Mouse (Mus musculus): ENCODE measurements around the gene Rin1. TPM values are rescaled to one million over a fixed set of nuclear protein-coding genes. Genes with fewer than 3 reads are reported as not detected.
"Not testable (repeated sequence)": the region's sequence is repeated elsewhere in the genome, so short reads cannot be mapped to it uniquely, and the experiment has no call there.

Gene Rin1
- polyA plus RNA-seq (2016; fragmentation: Nextera tagmentation; extraction: Ambion mirVana): 2.0 and 2.5 TPM in 2 replicates

DNA sequence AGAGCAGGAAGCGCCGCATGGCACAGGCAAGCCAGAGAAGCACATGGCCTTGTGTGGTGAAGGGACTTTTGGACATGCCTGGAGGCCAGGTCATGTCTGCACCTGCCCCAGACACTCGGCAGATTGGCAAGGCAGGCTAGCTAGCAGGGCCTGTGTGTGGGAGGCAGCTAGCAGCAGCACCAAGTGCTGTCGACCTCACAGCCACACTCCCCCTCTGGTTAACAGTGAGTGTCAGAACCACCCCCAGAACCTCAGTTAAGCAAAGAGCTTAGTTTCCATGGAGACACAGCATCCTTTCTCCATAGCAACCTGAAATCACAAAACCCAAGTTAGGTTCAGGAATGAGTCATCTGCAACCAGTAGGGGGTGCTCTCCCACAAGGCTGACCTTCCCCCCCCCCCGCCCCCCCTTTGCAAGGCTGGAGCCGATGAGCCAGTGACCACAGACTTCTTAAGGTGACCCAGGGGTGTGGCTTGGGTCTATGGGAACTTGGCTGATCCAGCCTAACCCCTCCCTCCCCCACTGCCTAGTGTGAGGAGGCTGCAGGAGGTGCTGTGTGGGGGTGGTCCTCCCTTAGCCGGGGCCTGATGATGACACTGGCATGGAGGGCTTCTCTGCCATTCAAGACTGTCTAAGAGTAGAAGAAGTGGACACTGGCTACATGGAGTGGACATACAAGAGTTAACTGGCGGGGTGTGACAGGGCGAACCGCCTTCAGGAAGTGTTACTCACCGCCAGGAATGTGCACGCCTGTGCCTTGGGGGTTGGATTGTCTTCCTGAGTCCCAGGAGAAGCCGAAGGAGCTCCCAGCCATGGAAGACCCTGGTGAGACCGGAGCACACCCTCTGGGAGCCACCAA is at the start of gene Rin1:
TSS of gene Rin1 (plus strand) at position 435 of the 859 bp plus-strand sequence.
- Histone ChIP-seq H3K9ac (0 out of 2 replicates have a peak within 1 kb of the TSS, but pooled peaks have one; percentile 13), H3K9me3 (no peaks in the 10 kb centered on the region), H3K36me3 (peaks cover 44% of the 10 kb centered on the region), H3K4me3 (no peak within 1 kb of the TSS; the same call in 1 of the 2 replicates), H3K27me3 (replicated peaks) (peaks cover 42% of the 10 kb centered on the region), H3K27ac (no peak within 1 kb of the TSS), H3K4me2 (replicated peaks) (peak within 1 kb of the TSS; percentile 24), H3K4me1 (peaks cover 14% of the 10 kb centered on the region)
- ATAC-seq (ENCODE audit: low FRiP score, low read depth): peak; percentile 31
- WGBS: 21% methylated on average over 14 of the region's 14 CpGs

DNA sequence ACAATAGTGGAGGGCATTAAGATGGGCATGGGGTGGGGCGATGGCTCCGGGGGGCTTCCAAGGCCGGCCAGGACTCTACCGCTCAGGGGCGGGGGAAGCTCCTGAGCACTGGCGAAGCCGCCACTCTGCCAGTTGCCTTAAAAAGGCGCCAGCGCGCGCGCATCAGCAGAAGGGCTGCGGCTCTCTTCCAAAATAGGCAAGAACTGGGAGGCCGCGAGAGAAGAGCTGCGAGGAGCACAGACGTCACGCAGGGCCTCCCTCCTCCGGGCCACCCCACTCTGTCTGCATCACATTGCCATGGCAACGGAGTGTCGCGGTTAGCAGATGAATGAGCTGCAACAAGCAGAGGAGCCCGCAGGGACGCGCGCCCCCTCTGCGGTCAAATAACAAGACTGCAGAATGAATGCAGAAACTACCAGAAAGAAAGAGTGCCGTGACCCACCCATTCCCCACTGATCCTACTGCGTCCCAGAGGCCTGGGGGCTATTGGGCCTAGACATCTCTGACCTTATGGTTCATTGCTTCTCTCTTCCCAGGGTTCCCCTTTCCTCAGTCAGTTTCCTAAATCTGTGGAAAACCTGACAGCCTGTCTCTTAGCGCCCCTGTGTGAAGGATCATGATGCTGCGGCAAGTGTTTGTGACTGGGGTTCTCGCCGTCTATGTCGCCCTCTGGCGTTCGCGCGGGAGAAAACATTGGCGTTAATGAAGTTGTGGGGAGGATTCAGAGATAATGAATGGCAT is 48.4 kb upstream of the Rin1 start:
- Histone ChIP-seq H3K9ac (peak overlapping the region; percentile 58; the same call in 1 of the 2 replicates), H3K9me3 (no peaks in the 10 kb centered on the region), H3K4me2 (replicated peaks) (peak overlapping the region; percentile 77), H3K4me3 (peak overlapping the region; percentile 32), H3K27me3 (replicated peaks) (peaks cover 12% of the 10 kb centered on the region), H3K27ac (peak overlapping the region; percentile 74), H3K36me3 (no peaks in the 10 kb centered on the region), H3K4me1 (peaks cover 8% of the 10 kb centered on the region)
- WGBS: under 1% methylated on average over 39 of the region's 39 CpGs
- peak; percentile 96 for ATAC-seq (ENCODE audit: low FRiP score, low read depth)

GRCm38 (mm10) chr19:5003644-5004043 is 46.6 kb upstream of the Rin1 start:
- H3K27ac ChIP-seq; H3K4me2 ChIP-seq (replicated peaks); H3K9ac ChIP-seq; ATAC-seq (ENCODE audit: low FRiP score, low read depth); H3K4me1 ChIP-seq; H3K27me3 ChIP-seq (replicated peaks); H3K36me3 ChIP-seq; H3K9me3 ChIP-seq; H3K4me3 ChIP-seq: not testable (repeated sequence)
- 64% methylated on average over 2 of the region's 2 CpGs for WGBS

- H3K4me1 ChIP-seq: peaks cover 8% of the 10 kb centered on the region
- H3K9ac ChIP-seq: no peak overlapping the region
- 70% methylated on average over 4 of the region's 4 CpGs for WGBS
- H3K4me3 ChIP-seq: no peak overlapping the region
- no peaks in the 10 kb centered on the region for H3K27me3 ChIP-seq (replicated peaks)
- no peaks in the 10 kb centered on the region for H3K36me3 ChIP-seq
- no peaks in the 10 kb centered on the region for H3K9me3 ChIP-seq
- no peak overlapping the region for H3K27ac ChIP-seq
- H3K4me2 ChIP-seq (replicated peaks): no peak overlapping the region
- ATAC-seq (ENCODE audit: low FRiP score, low read depth): no peak
Observed at GRCm38 (mm10) chr19:5004925-5005324, 45.4 kb upstream of the Rin1 start.

- Histone ChIP-seq H3K9ac (no peak overlapping the region), H3K4me3 (no peak overlapping the region), H3K9me3 (no peaks in the 10 kb centered on the region), H3K27ac (no peak overlapping the region), H3K4me2 (replicated peaks) (no peak overlapping the region), H3K27me3 (replicated peaks) (no peaks in the 10 kb centered on the region), H3K4me1 (no peaks in the 10 kb centered on the region), H3K36me3 (no peaks in the 10 kb centered on the region)
- 71% methylated on average over 8 of the region's 8 CpGs for WGBS
- ATAC-seq (ENCODE audit: low FRiP score, low read depth): no peak
Observed at GRCm38 (mm10) chr19:5013138-5013537, 37.1 kb upstream of the Rin1 start.

DNA sequence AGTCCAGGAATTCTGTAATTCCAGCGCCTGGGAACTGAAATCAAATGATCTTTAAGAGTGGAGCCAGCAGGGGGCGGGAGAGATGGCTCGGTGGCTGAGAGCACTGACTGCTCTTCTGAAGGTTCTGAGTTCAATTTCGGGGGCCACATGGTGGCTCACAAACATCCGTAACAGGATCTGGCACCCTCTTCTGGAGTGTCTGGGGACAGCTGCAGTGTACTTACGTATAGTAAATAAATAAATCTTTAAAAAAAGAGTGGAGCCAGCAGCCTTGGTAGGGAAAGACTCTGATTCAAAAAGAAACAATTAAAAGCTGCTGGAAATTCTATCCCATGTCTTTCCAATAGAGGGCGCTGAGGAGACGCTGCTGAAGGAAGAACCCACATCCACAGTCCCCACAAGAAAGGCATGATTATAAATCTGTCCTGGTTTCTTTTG is 35.3 kb upstream of the Rin1 start:
- WGBS: 16% methylated on average over 8 of the region's 8 CpGs
- Histone ChIP-seq H3K27me3 (replicated peaks) (no peaks in the 10 kb centered on the region), H3K27ac (no peak overlapping the region), H3K9ac (no peak overlapping the region), H3K9me3 (no peaks in the 10 kb centered on the region), H3K4me3 (no peak overlapping the region), H3K36me3 (no peaks in the 10 kb centered on the region), H3K4me2 (replicated peaks) (no peak overlapping the region), H3K4me1 (no peaks in the 10 kb centered on the region)
- ATAC-seq (ENCODE audit: low FRiP score, low read depth): no peak

DNA sequence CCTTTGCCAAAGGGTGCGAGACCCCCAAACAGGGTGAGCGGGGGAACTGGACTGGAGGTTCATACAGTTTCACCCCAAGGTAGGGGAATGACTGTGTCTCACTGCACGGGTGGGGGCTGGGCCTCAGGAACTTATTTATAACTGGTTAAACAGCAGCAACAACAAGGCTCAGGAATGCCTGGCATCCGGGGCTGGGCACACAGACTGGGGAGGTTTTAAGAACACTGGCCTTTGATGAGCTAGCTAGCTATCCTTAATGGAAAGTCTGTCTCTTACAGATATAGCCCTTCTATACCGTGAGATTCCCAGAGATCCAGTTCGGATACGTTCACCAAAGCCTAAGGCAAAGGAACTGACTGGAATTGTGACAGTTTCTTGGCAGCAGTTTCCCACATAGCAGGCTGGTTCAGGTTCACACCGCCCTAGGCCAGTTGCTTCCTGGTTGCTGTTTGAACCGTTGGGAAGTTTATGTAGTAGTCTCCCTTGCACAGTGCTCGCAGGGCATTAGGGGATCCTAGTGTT is 34.0 kb upstream of the Rin1 start:
- Histone ChIP-seq H3K27me3 (replicated peaks) (no peaks in the 10 kb centered on the region), H3K27ac (no peak overlapping the region), H3K36me3 (no peaks in the 10 kb centered on the region), H3K4me2 (replicated peaks) (peak overlapping the region; percentile 12; the same call in 1 of the 2 replicates), H3K9ac (no peak overlapping the region), H3K9me3 (no peaks in the 10 kb centered on the region), H3K4me3 (no peak overlapping the region), H3K4me1 (no peaks in the 10 kb centered on the region)
- no peak for ATAC-seq (ENCODE audit: low FRiP score, low read depth)
- WGBS: 42% methylated on average over 10 of the region's 10 CpGs

DNA sequence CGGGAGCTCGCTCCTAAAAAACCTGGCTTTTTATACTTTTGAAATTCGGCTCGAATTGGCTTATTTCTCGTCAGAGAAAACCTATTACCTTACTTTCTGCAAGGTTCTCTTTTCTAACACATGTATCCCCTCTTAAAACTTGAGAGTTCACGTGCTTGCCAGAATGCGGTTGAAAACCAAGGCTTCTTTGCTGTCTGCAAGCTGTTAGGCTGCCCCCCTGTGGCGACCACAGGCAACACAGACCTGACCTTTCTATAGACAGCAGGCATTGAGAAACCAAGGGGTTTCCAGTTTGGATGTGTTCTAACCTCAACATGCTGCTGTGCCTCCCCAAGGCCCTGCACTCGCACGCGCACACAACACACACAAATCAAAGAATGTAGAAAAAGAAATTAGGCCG is 33.5 kb upstream of the Rin1 start:
- 24% methylated on average over 12 of the region's 12 CpGs for WGBS
- peak overlapping the region; percentile 12; the same call in 1 of the 2 replicates for H3K4me2 ChIP-seq (replicated peaks)

GRCm38 (mm10) chr19:5017611-5018010 is 32.7 kb upstream of the Rin1 start:
- Histone ChIP-seq H3K9ac (no peak overlapping the region), H3K27ac (no peak overlapping the region), H3K36me3 (no peaks in the 10 kb centered on the region), H3K4me2 (replicated peaks) (no peak overlapping the region), H3K4me1 (no peaks in the 10 kb centered on the region), H3K9me3 (no peaks in the 10 kb centered on the region), H3K4me3 (no peak overlapping the region), H3K27me3 (replicated peaks) (no peaks in the 10 kb centered on the region)
- ATAC-seq (ENCODE audit: low FRiP score, low read depth): no peak
- 87% methylated on average over 4 of the region's 4 CpGs for WGBS

More for the DNA sequence above, 33.5 kb upstream of the Rin1 start:
- Histone ChIP-seq H3K27me3 (replicated peaks) (no peaks in the 10 kb centered on the region), H3K4me1 (no peaks in the 10 kb centered on the region), H3K4me3 (no peak overlapping the region), H3K27ac (no peak overlapping the region), H3K36me3 (no peaks in the 10 kb centered on the region), H3K9ac (no peak overlapping the region), H3K9me3 (no peaks in the 10 kb centered on the region)
- no peak for ATAC-seq (ENCODE audit: low FRiP score, low read depth)

DNA sequence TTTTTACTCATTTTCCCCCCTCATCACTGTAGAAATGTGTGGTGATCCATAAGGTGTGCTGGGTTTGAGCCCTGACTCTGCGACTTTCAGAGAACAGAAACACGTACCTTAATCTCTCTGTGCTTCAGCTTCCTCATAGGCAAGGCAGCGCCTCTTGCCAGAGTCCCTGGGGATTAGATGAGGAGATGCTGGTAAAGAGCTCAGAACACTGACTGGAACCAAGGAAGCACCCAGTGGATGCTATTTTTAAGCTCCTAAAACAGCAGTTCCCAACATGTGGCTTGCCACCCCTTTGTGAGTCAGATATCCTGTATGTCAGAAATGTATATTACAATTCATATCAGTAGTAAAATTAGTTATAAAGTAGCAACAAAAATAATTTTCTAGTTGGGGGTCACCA is 32.1 kb upstream of the Rin1 start:
- 91% methylated on average over 3 of the region's 3 CpGs for WGBS
- Histone ChIP-seq H3K4me1 (no peaks in the 10 kb centered on the region; the same call in 1 of the 2 replicates), H3K9ac (no peak overlapping the region), H3K4me2 (replicated peaks) (no peak overlapping the region), H3K36me3 (no peaks in the 10 kb centered on the region), H3K27me3 (replicated peaks) (no peaks in the 10 kb centered on the region), H3K27ac (no peak overlapping the region), H3K9me3 (no peaks in the 10 kb centered on the region), H3K4me3 (no peak overlapping the region)
- no peak for ATAC-seq (ENCODE audit: low FRiP score, low read depth)

GRCm38 (mm10) chr19:5021416-5021815 is 28.9 kb upstream of the Rin1 start:
- Histone ChIP-seq H3K9me3 (no peaks in the 10 kb centered on the region), H3K27me3 (replicated peaks) (no peaks in the 10 kb centered on the region), H3K27ac (no peak overlapping the region), H3K36me3 (no peaks in the 10 kb centered on the region; the same call in 1 of the 2 replicates), H3K4me1 (peaks cover 8% of the 10 kb centered on the region), H3K4me3 (no peak overlapping the region), H3K9ac (no peak overlapping the region), H3K4me2 (replicated peaks) (no peak overlapping the region)
- no peak for ATAC-seq (ENCODE audit: low FRiP score, low read depth)
- WGBS: 83% methylated on average over 2 of the region's 2 CpGs

Measured in neural tube, embryonic 12.5 days (tissue).